Mouse (Mus musculus) liver, embryonic 13.5 days (tissue): ENCODE results near the gene Arsg. TPM values are rescaled to one million over a fixed set of nuclear protein-coding genes. Genes with fewer than 3 reads are reported as not detected.

Experiments used
- ATAC-seq: fragments of 200-750 bp; cut with Nextera tagmentation; 2 replicates; pipeline ENCODE4 v1.8.0; 2017; ENCODE audit warnings: low read depth, mild to moderate bottlenecking, moderate number of reproducible peaks, moderate library complexity
- DNase-seq: peaks from one replicate; pipeline ENCODE4 v3.0.0; 2022
- H3K27ac ChIP-seq: fragments of 300-500 bp; sonication (generic); 2 replicates; pipeline ENCODE4 v1.5.1; 2015; ENCODE audit warnings: moderate library complexity, mild to moderate bottlenecking, inconsistent platforms
- H3K27me3 ChIP-seq: fragments of 300-500 bp; sonication (generic); 2 replicates; pipeline ENCODE4 v1.6.1; 2015; ENCODE audit warnings: mild to moderate bottlenecking, inconsistent platforms
- H3K36me3 ChIP-seq: fragments of 300-500 bp; sonication (generic); 2 replicates; pipeline ENCODE4 v1.6.1; 2015; ENCODE audit warnings: mild to moderate bottlenecking, inconsistent platforms
- H3K4me1 ChIP-seq: fragments of 300-500 bp; sonication (generic); replicated peaks from 2 replicates; pipeline ENCODE4 v1.6.1; 2015; ENCODE audit warnings: inconsistent platforms
- H3K4me2 ChIP-seq: fragments of 300-500 bp; sonication (generic); 2 replicates; pipeline ENCODE4 v1.6.1; 2015; ENCODE audit warnings: inconsistent platforms, mild to moderate bottlenecking, moderate library complexity
- H3K4me3 ChIP-seq: fragments of 300-500 bp; sonication (generic); replicated peaks from 2 replicates; pipeline ENCODE4 v1.5.1; 2015; ENCODE audit warnings: mild to moderate bottlenecking, inconsistent platforms
- H3K9ac ChIP-seq: fragments of 300-500 bp; sonication (generic); 2 replicates; pipeline ENCODE4 v1.6.1; 2015; ENCODE audit warnings: mild to moderate bottlenecking, inconsistent platforms
- H3K9me3 ChIP-seq: fragments of 300-500 bp; sonication (generic); replicated peaks from 2 replicates; pipeline ENCODE4 v1.6.1; 2016; ENCODE audit warnings: inconsistent platforms
- WGBS: fragments of 180-500 bp; shearing (Covaris S2); methylation state at CpG from one replicate; pipeline ENCODE4 v1.1.7; 2015; ENCODE audit not compliant: insufficient replicate concordance; 5-methylcytosine and 5-hydroxymethylcytosine counted together
- polyA plus RNA-seq: library from polyadenylated mRNA; unstranded; fragments of >200 nt; fragmentation: Nextera tagmentation; extraction: Ambion mirVana; gene quantifications from 2 replicates; pipeline ENCODE4 v1.2.1, GENCODE M21; 2015

Gene Arsg
- polyA plus RNA-seq, 1 experiment from 2014 or later: 2.8 TPM

DNA sequence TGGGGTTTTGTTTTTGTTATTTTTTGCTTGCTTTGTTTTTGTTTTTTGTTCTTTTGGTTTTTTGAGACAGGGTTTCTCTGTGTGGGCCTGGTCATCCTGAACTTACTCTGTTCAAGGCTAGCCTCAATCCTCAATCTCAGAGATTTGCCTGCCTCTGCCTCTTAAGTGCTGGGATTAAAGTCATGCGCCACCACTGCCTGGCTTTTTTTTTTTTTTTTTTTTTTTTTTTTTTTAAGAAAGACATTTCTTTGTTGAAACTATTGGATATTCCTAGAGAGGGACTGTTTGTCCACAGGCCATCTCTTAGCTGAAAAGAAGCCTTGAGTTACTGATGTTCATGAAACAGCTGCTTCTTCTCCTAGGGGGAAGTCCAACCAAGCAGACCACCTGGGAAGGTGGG lies 74.5 kb downstream of the Arsg start:
- peak overlapping the region; percentile 99 for H3K27ac ChIP-seq
- WGBS: 78% methylated on average over 1 of the region's 1 CpGs

DNA sequence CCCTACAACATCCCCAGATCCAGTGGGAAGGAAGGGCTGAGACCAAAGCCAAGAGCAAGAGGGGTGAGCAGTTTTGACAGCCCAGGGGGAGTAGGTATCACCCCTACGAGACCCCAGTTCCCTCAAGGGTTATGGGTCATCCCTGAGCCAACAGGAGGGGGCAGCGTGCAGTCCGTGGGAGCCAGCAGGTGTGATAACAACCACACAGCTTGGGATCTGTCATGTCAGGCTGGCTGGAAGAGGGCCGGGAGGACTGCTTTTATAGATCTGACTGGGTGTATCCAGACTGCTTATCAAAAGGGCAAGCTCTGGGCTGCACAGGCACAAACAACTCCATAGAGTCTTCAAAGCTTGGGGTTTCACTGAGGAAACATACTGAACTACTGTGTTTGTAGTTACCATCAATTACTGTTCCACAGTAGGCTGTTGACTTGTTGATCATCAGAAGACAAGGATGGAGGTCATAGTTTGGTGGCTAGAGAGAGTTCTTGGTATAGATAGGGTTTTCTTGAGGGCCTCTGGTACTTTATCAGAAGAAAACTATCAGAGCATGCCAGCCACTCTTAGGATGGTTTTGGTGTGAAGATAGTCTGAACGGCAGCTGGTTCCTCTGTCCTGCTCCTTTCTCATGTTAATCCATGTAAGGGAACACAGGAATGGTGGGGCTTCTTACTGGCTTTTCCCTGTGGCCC lies 76.6 kb downstream of the Arsg start:
- Histone ChIP-seq H3K4me3 (peak overlapping the region; percentile 22), H3K4me2 (peak overlapping the region; percentile 61), H3K4me1 (peaks cover 96% of the 10 kb centered on the region), H3K9me3 (no peaks in the 10 kb centered on the region), H3K27ac (peak overlapping the region; percentile 99), H3K9ac (peak overlapping the region; percentile 72), H3K36me3 (no peaks in the 10 kb centered on the region), H3K27me3 (no peaks in the 10 kb centered on the region)
- DNase-seq: peak; percentile 82
- peak; percentile 96 for ATAC-seq
- WGBS: 9% methylated on average over 5 of the region's 5 CpGs

More for the DNA sequence above, 74.5 kb downstream of the Arsg start:
- DNase-seq (no peak), ATAC-seq (no peak)
- H3K36me3 ChIP-seq: no peaks in the 10 kb centered on the region
- H3K4me1 ChIP-seq: peaks cover 91% of the 10 kb centered on the region
- no peaks in the 10 kb centered on the region for H3K9me3 ChIP-seq
- H3K4me2 ChIP-seq: no peak overlapping the region
- H3K9ac ChIP-seq: peak overlapping the region; percentile 72
- H3K27me3 ChIP-seq: no peaks in the 10 kb centered on the region
- no peak overlapping the region for H3K4me3 ChIP-seq

DNA sequence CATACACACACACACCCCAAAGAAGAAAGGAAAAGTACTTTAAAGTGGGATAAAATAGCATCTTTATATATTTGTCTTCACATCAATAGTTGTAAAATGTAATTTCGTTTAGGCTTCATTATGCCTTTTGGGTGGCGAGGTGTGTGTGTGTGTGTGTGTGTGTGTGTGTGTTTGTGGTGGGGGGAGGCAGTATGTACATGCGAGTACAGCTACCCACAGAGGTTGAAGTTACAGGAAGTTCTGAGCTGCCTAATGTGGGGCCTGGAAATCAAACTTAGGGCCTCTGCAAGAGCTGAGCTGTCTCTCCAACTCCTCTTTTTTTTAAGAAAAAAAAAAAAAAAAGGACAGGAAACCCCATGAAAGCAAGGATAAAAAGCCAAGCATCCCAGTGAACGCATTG lies 80.7 kb downstream of the Arsg start:
- Histone ChIP-seq H3K4me3 (no peak overlapping the region), H3K4me2 (no peak overlapping the region), H3K4me1 (peaks cover 98% of the 10 kb centered on the region), H3K9ac (peak overlapping the region; percentile 49), H3K27ac (peak overlapping the region; percentile 99), H3K36me3 (no peaks in the 10 kb centered on the region), H3K9me3 (no peaks in the 10 kb centered on the region), H3K27me3 (no peaks in the 10 kb centered on the region)
- DNase-seq: no peak
- no peak for ATAC-seq
- WGBS: 63% methylated on average over 4 of the region's 4 CpGs

DNA sequence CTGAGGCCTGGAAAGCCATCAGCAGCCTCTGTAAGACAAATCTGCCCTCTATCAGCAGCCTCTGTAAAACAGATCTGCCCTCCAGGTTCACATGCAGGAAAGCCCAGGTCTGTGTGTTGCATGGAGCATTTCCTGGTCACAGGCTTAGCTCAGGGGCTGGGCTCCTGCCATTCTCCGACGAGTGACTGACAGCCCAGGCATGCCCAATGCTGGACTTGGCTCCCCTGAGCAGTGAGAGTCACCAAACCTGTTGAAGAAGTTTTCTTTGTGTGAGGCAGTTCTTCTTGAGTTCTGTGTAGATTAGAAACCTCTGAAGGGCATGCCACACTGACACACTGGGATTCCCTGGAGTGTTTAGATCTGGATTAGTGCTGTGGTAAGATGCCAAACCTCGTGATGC lies 81.3 kb downstream of the Arsg start:
- no peaks in the 10 kb centered on the region for H3K36me3 ChIP-seq
- DNase-seq (no peak), ATAC-seq (no peak)
- H3K4me1 ChIP-seq: peaks cover 98% of the 10 kb centered on the region
- H3K27ac ChIP-seq: peak overlapping the region; percentile 99
- no peaks in the 10 kb centered on the region for H3K27me3 ChIP-seq
- H3K4me2 ChIP-seq: no peak overlapping the region
- H3K9me3 ChIP-seq: no peaks in the 10 kb centered on the region
- no peak overlapping the region for H3K4me3 ChIP-seq
- WGBS: 44% methylated on average over 3 of the region's 3 CpGs
- peak overlapping the region; percentile 49 for H3K9ac ChIP-seq

DNA sequence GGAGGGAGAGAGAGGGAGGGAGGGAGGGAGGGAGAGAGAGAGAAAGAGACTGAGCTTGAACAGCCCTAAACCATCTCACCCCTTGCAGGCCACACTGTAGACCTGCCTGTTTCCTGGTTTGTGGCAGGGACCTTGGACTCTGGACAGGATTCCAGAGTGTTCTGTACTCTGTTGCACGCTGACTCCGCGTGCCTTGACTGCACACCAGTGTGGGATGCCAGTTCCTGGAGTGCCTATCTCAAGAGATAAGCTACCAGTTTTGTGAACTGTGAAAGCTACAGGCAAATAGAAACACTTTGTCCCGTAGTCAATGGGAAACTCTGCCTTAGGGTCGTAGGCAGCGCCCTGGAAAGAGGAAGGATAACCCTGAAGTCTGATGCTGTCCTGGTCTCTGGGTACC lies 83.0 kb downstream of the Arsg start:
- Histone ChIP-seq H3K27ac (peak overlapping the region; percentile 99), H3K36me3 (no peaks in the 10 kb centered on the region), H3K4me3 (no peak overlapping the region), H3K9me3 (no peaks in the 10 kb centered on the region), H3K4me1 (peaks cover 98% of the 10 kb centered on the region), H3K4me2 (peak overlapping the region; percentile 15), H3K9ac (peak overlapping the region; percentile 67), H3K27me3 (no peaks in the 10 kb centered on the region)
- ATAC-seq (peak; percentile 64), DNase-seq (peak; percentile 27)
- 22% methylated on average over 6 of the region's 6 CpGs for WGBS

DNA sequence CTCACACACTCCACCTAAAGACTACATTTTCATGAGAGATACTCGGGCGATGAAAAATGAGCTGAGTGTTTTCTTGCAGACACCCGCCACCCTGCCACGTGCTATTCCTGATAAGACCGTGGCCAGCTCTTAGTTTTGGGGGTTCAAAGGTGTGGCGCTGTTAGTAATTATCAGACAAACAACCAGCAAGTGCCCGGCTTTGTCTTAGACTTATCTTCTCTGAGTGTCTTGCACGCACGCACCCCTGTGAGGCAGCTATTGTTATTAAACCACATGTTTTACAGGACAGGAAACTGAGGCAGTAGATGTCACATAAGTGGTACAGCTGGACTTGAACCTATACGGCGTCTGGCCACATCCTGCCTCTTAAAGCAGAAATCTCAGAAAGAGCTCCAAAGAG lies 84.2 kb downstream of the Arsg start:
- no peaks in the 10 kb centered on the region for H3K36me3 ChIP-seq
- H3K9ac ChIP-seq: peak overlapping the region; percentile 65
- H3K4me1 ChIP-seq: peaks cover 92% of the 10 kb centered on the region
- no peaks in the 10 kb centered on the region for H3K27me3 ChIP-seq
- WGBS: 14% methylated on average over 11 of the region's 11 CpGs
- peak overlapping the region; percentile 99 for H3K27ac ChIP-seq
- ATAC-seq (peak; percentile 90), DNase-seq (peak; percentile 84)
- no peak overlapping the region; the same call in 1 of the 2 replicates for H3K4me3 ChIP-seq
- no peaks in the 10 kb centered on the region for H3K9me3 ChIP-seq
- H3K4me2 ChIP-seq: peak overlapping the region; percentile 52

DNA sequence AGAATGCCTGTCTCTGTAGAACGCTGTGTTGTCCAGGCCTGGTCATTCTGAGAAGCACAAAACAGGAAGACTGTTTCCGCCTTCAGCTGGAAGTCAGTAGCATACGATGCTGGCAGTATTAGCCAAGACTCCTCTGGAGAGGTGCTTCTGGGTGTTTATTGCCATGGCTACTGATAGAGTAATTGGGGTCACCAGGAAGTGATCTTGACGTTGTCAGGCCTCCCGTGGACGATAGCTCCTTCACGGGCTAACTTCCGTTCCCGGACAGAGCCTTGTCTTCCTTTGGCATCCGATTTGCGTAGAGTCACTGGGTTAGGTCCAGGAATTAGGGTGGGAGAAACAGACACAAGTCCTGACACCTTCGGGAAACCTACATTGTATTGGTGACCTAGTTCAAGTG lies 86.1 kb downstream of the Arsg start:
- Histone ChIP-seq H3K9me3 (no peaks in the 10 kb centered on the region), H3K36me3 (no peaks in the 10 kb centered on the region), H3K4me3 (no peak overlapping the region), H3K4me1 (peaks cover 81% of the 10 kb centered on the region), H3K4me2 (no peak overlapping the region), H3K9ac (0 out of 2 replicates have a peak overlapping the region, but pooled peaks have one; percentile 65), H3K27me3 (no peaks in the 10 kb centered on the region), H3K27ac (peak overlapping the region; percentile 99)
- 86% methylated on average over 12 of the region's 12 CpGs for WGBS
- ATAC-seq (no peak), DNase-seq (no peak)

DNA sequence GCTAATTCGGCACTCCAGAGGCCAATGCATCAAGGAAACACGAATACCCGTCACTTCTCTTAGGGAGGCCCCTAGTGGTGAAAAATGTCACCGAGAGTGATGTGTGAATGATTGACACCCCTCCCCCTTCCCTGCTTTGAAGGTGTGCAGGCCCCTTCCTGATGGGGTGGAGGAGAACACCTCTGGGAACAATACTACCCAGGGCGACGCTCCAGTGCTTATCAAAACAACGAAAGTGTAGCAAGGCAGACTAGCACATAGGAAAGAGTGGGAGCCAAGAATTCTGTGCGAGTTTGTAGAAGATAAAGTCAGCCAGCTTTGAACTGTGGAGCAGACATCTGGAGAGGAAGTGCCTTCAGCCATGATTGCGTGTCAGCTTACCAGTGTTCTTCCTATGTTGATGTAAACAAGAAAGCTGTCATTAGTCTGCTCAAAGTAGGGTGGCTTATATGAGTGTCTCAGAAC lies 87.7 kb downstream of the Arsg start:
- Histone ChIP-seq H3K4me3 (no peak overlapping the region), H3K9ac (peak overlapping the region; percentile 42; the same call in 1 of the 2 replicates), H3K4me1 (peaks cover 75% of the 10 kb centered on the region), H3K4me2 (no peak overlapping the region; the same call in 1 of the 2 replicates), H3K27me3 (no peaks in the 10 kb centered on the region), H3K27ac (peak overlapping the region; percentile 75), H3K9me3 (no peaks in the 10 kb centered on the region), H3K36me3 (no peaks in the 10 kb centered on the region)
- peak; percentile 61 for DNase-seq
- peak; percentile 21 for ATAC-seq
- 5% methylated on average over 9 of the region's 9 CpGs for WGBS

DNA sequence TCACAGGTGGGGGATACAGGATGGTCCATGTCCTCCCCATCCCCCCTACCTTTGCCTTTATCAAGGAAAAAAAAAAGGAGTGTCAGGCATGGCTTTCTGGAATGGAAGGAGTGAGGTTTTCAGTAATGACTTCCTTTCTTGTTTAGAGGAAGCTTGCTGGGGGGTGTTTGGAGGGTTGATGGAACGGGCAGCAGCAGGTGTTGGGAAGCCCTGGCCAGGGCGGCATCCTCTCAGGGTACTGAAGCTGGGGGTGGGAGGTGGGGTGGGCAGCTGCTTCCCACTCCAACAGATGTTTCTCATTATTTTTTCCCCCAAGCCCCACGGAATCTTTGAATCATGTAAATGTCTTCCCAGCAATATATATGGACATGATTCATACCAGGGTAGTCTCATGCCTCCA lies 88.3 kb downstream of the Arsg start:
- Histone ChIP-seq H3K36me3 (no peaks in the 10 kb centered on the region), H3K4me3 (no peak overlapping the region), H3K27me3 (no peaks in the 10 kb centered on the region), H3K4me2 (no peak overlapping the region), H3K27ac (peak overlapping the region; percentile 75), H3K9me3 (no peaks in the 10 kb centered on the region), H3K4me1 (peaks cover 69% of the 10 kb centered on the region), H3K9ac (peak overlapping the region; percentile 42; the same call in 1 of the 2 replicates)
- DNase-seq: no peak
- ATAC-seq: no peak
- WGBS: 84% methylated on average over 3 of the region's 3 CpGs

DNA sequence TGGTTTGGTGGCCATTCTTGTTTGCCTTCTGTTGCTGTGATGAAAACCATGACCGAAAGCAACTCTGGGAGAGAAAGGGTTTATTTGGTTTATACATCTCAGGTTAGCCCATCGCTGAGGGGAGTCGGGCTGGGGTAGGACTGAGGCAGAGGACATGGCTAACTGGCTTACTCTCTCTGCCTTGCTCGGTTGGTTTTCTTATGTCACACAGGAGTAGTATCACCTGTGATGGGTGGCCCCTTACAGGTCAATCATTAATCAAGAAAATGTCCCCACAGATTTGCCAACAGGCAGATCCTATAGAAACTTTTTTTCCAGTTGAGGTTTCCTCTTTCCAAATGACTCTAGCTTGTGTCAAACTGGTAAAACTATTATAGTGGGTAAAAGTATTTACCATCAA lies 90.5 kb downstream of the Arsg start:
- H3K4me3 ChIP-seq: no peak overlapping the region
- ATAC-seq (no peak), DNase-seq (no peak)
- WGBS: 74% methylated on average over 4 of the region's 4 CpGs
- peaks cover 47% of the 10 kb centered on the region for H3K4me1 ChIP-seq
- H3K36me3 ChIP-seq: no peaks in the 10 kb centered on the region
- H3K27me3 ChIP-seq: no peaks in the 10 kb centered on the region
- peak overlapping the region; percentile 15; the same call in 1 of the 2 replicates for H3K27ac ChIP-seq
- H3K9ac ChIP-seq: no peak overlapping the region
- no peaks in the 10 kb centered on the region for H3K9me3 ChIP-seq
- H3K4me2 ChIP-seq: no peak overlapping the region

DNA sequence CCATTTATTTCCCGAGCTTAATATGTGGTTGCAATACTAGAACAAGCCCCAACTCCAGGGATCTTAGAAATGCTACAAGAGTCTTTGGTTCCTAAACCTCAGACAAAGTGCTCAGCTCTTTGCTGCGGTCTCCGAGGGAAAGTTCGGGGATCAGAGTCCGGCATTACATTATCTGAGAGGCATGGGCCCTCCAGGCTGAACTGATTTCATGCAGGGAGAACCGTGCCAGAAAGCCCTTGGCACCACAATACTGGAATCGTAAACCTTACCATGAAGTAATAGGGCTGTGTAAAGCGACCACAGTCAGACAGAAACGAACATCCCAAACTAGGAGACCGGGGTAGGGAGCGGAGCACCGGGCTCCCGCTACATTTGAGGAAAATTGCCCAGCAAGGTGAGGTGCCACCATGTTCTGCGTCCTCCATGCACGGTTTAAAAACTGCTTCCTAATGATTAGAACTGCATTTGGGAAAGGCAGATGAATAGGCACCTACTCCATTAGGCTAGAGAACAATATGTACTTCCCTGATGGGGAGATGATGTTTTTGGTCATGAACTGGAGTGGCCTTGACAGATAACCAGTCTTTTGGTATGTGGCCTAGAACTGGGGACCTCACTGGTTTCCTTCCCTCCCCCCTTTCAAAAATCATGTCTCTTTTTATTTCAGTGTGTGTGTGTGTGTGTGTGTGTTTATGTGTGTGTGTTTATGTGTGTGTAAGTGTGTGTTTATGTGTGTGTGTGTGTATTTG lies 91.5 kb downstream of the Arsg start:
- H3K9ac ChIP-seq: no peak overlapping the region
- no peak overlapping the region for H3K4me2 ChIP-seq
- no peak overlapping the region for H3K4me3 ChIP-seq
- WGBS: 81% methylated on average over 15 of the region's 15 CpGs
- no peaks in the 10 kb centered on the region for H3K9me3 ChIP-seq
- DNase-seq (no peak), ATAC-seq (no peak)
- peak overlapping the region; percentile 29; the same call in 1 of the 2 replicates for H3K27ac ChIP-seq
- peaks cover 37% of the 10 kb centered on the region for H3K4me1 ChIP-seq
- no peaks in the 10 kb centered on the region for H3K27me3 ChIP-seq
- H3K36me3 ChIP-seq: no peaks in the 10 kb centered on the region
